Mouse (Mus musculus) lung, postnatal 4 days (tissue): Measurements from ENCODE around the gene Uts2r.

Experiments used
- DNase-seq, 2 experiments: peaks; one replicate each; pipeline ENCODE4 v3.0.0; 2021

The Uts2r gene

DNA sequence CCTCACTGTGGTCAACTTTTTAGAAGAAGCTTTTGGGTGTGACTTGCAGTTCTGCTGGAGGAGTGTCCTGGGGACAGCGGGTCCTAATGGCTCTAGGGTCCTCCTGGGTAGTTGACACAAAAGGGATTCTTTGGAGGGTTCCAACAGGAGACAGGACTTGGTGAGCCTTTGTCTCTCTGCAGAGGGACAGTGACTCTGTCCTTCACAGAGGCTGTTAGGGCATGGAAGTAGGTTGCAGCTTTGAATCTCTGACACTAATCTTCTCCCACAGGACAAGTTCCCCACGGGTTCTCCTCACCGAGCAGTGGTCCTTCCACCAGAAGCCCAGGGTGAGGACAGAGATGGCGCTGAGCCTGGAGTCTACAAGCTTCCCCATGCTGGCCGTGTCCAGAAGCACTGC, at the start of gene Uts2r:
TSS of gene Uts2r (plus strand) at position 301 of the 400 bp plus-strand sequence.
- no peak for DNase-seq

- no peak for DNase-seq
Observed at GRCm38 (mm10) chr11:121111051-121111450, 49.0 kb upstream of the Uts2r start.

DNA sequence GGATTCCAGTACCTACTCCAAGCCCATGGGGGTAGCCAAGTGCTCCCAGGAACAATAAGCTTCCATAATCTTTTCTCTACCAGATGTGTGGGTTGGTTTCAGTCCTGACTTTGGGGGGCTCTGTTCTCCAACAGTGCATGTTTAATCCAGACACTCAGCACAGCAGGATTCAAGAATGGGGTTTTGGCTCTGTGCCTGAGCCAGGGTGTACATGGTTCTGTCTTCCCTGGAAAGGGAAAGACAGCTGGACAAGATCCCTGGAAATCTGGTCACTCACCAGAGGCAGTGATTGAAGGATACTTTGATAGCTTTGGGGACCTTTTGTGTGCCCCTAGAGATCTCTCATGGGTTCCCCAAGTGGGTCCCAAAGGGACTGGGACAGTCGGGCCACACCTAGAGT, 48.5 kb upstream of the Uts2r start:
- DNase-seq: no peak

DNA sequence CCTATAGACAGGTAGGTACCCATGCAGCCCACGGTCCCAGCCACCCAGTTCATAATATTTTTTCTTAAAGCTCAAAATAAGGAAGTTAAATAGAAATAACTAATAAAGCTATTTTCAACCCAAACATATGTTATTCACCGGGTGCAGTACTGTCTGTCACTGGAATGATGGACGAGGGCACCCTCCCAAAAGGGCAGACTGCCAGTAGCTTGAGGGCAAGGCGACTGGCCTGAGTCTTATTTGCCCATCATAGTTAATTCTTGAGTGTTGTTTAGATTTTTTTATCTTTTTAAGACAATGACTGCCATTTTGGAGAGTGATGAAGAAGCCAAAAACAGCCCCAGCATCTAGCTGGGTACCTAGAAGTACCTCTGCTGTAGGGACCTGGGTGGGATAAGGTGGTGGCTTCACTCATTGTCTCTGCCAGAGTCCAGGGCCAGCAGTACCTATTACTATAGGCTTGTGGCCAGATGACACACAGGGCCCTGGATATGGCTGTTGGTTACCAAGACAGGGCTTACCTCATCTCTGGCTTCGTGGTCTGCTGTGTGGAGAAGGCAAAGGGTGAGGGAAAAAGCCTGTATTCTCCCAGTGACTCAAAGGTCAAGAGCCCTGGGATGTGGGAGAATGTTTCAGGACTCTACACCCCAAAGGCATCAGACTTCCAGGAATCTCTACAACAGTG, 47.8 kb upstream of the Uts2r start:
- DNase-seq: peak in 1 of 2 experiments; percentile 42

- no peak for DNase-seq
Observed at GRCm38 (mm10) chr11:121118106-121118505, 42.0 kb upstream of the Uts2r start.

DNA sequence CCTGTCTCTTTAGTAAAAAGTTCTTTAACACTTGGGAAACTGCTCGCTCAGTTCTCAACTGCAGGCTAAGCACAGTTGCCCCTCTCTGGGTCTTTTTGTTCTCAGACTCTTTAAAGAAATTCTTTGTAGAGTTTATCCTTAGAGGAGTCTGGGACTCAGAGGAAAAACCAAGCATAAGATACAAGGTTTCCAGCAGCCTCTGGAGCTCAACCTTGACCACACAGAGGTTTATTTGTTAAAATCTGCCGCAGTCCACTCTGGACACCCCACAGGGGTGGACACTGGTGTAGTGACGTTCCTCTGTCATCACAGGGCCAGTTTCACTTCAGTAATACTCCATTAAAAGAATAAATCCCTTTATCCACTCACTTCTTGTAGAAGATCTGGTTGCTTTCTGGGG, 41.5 kb upstream of the Uts2r start, which contains the start of gene Tex19.2:
TSS of gene Tex19.2 (minus strand) at position 101 of the 400 bp plus-strand sequence.
- no peak for DNase-seq

DNA sequence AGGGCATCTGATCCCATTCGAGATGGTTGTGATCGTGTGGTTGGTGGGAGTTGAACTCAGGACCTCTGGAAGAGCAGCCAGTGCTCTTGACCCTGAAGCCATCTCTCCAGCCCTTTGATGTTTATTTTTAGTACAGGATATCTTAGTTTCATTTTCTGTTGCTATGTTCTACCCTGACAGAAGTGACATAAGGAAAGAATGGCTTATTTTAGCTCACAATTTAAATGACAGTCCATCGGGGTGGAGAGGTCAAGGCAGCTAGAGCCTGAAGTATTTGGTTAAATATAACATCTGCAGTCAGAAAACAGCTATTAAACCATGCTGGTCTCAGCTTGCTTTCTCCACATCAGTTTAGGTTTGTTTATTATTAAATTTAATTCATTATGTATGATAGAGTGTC, 38.9 kb upstream of the Uts2r start:
- DNase-seq: no peak

DNA sequence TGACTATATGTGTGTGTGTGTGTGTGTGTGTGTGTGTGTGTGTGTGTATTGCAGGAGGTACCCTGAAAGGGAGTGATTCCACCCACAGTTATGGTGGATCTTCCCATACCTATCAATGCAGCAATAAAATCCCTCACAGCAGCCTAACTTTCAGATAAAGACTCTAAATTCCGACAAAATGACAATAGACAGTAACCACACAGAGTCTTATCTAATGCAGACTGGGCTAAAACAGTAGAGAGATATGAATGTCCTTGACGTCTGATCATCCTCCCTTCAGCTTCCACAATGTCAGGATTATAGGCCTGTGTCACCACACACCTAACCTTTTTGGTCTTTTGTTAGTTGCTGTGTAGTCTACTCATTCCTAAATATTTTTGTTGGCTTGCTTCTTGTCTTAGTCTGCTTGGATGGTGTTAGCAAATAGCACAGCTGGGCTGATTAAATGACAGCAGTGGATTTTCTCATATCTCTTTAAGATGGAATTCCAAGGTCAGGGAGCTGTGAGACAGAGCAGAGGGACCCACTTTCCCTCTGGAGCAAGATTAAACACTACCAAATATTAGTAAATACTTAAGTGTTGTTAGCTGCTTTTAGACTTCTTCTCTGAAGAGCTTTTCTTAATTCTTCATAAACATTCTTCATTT, 37.9 kb upstream of the Uts2r start:
- DNase-seq: no peak

- peak in 1 of 2 experiments; percentile 6 for DNase-seq
Observed at GRCm38 (mm10) chr11:121123438-121123837, 36.6 kb upstream of the Uts2r start.

DNA sequence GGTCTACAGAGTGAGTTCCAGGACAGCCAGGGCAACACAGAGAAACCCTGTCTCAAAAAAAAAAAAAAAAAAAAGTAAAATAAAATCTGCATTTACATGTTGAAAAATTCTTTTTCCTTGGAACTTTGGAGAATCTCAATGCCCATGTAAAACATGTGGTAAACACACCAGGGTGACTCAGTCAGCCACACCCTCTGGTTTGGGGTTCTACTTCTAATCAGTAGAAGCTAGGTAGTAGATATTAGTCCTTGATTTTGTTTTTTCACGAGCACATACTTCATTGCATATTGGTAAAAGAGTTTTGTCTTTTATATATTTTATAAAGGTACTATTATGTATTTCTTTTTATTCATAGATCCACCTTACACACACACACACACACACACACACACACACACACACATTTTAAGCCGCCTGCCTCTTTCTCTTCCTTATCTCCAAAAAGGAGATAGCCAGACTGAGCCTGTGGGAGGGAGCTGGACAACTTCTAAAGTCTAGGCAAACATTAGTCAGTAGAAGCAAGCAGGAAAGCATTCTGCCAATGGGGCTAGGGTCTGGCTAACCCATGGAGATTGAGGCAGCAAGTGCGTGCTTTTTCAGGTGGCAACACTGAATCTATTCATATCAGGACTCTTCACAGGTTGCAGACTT, 34.4 kb upstream of the Uts2r start:
- DNase-seq: peak in 1 of 2 experiments; percentile 4

- DNase-seq: no peak
Observed at GRCm38 (mm10) chr11:121126395-121126794, 33.7 kb upstream of the Uts2r start.

GRCm38 (mm10) chr11:121127441-121127840, 32.6 kb upstream of the Uts2r start:
- peak in 1 of 2 experiments; percentile 4 for DNase-seq

- DNase-seq: peak in 1 of 2 experiments; percentile 2
Observed at GRCm38 (mm10) chr11:121129616-121130015, 30.5 kb upstream of the Uts2r start.

DNA sequence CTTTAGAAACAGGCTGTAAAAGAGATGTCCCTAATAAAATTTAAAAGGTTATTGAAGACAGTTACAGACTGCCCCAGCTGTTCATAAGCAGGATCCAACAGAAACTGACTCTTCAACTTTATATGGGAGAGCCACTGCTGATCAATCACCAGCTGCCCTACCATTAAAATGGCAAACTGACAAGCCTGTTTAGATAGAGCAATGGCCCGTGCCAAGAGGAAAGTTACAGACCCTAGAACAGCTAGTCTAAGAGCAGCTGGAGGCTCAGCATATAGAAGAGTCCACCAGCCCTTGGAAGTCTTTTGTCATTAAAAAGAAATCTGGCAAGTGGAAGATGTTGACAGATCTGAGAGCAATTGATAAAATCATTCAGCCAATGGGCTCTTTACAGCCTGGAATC, 25.5 kb upstream of the Uts2r start:
- DNase-seq: no peak

DNA sequence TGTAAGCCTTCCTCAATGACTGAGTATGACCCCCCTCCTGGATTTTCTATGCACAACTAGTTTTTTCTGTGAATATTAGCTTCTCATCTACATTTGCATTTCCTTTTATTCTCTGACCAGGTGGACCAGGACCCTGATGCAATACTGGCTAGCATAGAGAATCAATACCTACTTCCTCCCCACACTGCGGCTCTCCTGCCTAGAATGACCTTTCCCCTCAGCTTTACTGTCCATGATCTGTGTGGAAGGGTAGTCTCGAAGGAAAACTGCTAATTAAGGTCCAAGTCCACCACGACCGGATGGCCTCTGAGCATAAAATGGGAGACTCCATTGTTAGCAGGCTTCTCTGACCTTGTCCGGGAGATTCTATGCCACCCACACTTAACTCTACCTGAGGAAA, 22.4 kb upstream of the Uts2r start:
- DNase-seq: no peak

DNA sequence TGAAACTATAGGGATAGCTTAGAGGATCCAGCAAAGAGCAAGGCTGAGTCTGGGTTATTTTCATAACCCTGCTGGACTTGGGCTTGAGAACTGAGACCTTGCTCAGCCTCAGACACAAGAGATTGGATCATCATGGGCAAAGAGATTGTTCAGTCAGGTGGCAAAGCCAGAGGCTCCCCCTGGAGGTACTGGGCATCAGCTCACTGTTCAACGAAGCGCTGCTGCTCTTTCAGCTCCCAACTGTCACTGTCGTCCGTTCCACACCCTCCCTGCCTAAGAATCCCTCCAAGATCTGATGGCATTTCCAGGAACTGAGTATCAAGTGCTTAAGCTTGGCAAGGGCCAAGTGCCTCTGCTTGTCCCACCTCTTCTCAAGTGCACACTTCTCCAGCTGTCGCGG, 21.3 kb upstream of the Uts2r start:
- no peak for DNase-seq

DNA sequence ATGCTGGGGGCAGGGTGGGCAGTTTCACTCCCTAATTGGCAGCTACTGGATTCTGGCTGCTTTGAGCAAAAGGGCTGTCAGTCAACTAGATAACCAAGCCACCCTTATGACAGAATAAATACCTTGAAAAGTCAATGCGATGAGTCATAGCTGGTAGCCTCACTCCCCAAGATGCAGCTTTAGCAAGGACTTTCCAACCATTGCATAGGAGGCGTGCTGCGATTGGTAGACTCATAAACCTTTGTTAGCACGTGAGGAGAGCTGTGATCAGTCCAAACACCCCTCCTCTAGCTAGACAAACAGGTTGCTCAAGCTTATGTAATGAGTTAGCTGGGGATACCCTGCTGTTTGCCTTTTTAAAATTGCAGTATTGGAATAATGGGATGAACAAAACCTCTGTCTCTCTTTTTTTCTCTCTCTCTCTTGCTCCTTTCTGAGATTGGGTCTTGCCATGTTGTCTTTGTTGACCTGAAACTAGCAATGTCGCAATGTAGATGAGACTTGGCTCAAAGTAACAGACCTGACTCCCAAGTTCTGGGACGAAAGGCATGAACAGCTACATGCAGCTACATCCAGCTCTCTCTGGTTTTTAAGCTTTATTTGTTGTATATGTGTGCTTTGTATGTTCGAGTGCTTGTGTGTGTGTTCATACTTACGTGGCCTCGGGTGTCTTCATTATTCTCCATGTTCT, 16.6 kb upstream of the Uts2r start:
- no peak for DNase-seq

GRCm38 (mm10) chr11:121145865-121146264, 14.2 kb upstream of the Uts2r start, which contains the start of gene Tex19.1:
Gene Tex19.1, plus strand, starts transcription at chr11:121146143.
- no peak for DNase-seq

DNA sequence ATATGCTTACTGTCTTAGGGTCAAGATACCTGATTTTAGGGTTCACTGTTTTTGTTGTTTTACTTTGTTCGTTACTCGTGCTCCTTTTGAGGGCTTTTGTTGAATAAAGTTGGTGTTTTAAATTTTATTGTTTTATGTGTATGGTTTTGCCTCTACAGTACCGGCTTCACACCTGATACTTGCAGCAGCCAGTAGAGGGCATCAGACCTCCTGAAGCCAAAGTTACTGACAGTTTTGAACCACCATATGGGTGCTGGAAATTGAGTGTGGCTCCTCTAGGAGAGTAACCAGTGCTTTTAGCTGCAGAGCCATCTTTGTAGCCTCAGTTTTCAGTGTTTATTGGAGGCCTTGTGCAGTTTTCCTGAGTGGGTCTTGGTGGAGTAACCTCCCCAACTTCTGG, 11.9 kb upstream of the Uts2r start:
- no peak for DNase-seq

DNA sequence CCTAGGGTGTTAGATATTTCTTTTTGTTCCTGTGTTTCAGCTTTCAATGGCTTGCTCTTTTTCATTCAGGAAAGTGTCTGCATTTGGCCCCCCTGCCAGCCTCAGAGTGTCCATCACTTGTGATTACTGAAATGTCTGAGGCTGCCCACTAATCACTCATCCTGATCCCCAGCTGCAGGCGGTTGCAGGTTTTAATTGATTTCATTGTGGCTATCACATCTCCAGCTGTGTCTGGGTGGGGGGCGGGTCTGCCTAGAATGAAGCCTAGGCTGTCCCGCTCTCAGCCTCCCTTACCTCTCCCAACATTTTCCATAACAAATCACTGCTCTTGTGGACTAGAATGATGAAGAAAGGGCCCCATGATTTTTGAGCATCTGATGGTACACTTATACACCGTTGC, 5.9 kb upstream of the Uts2r start:
- no peak for DNase-seq

- no peak for DNase-seq
Observed at GRCm38 (mm10) chr11:121156411-121156891, 3.6 kb upstream of the Uts2r start.

GRCm38 (mm10) chr11:121160636-121161346, 720 bp downstream of the Uts2r start:
- no peak for DNase-seq

- DNase-seq: no peak
Observed at GRCm38 (mm10) chr11:121163751-121164150, 3.7 kb downstream of the Uts2r start.
